Mouse (Mus musculus): ENCODE measurements around the gene Sh2d2a.
"Not testable (repeated sequence)": the region's sequence is repeated elsewhere in the genome, so short reads cannot be mapped to it uniquely, and the experiment has no call there.

GRCm38 (mm10) chr3:87887400-87887799, 40.8 kb downstream of the Sh2d2a start:
- TF ChIP-seq GATA1 (IDR thresholded peaks at IDR 0.05; ENCODE audit: borderline replicate concordance, low read length); FLI1 (IDR thresholded peaks at IDR 0.05; ENCODE audit: low read length): not testable (repeated sequence)
